Mouse (Mus musculus): ENCODE results near the gene Rit1.

- no peak for TF ChIP-seq CTCF (conservative IDR thresholded peaks at IDR 0.05; ENCODE audit: low read length)
- no peak for TF ChIP-seq POU5F1 (IDR thresholded peaks at IDR 0.05; ENCODE audit: borderline replicate concordance, low read length)
Measured at GRCm38 (mm10) chr3:88736556-88736955, 19.9 kb downstream of the Rit1 start.
